Mouse (Mus musculus) limb, embryonic 11.5 days (tissue): ENCODE data around the gene Lpgat1. TPM values are rescaled to one million over a fixed set of nuclear protein-coding genes. Genes with fewer than 3 reads are reported as not detected.

ENCODE experiments used
- polyA plus RNA-seq: library from polyadenylated mRNA; unstranded; fragments of >200 nt; fragmentation: Nextera tagmentation; extraction: Ambion mirVana; gene quantifications from 2 replicates; pipeline ENCODE4 v1.2.1, GENCODE M21; 2014

Lpgat1 gene
- polyA plus RNA-seq, 1 experiment from 2014 or later = 44.1 TPM

Other genes starting within 250 kb of the Lpgat1 start
- 84.2 and 92.2 TPM in 2 replicates for gene Dtl, start 142.3 kb upstream of the Lpgat1 start, polyA plus RNA-seq
- gene Ints7, start 142.2 kb upstream of the Lpgat1 start, polyA plus RNA-seq = 63.0 and 76.0 TPM in 2 replicates
- 50.7 and 51.7 TPM in 2 replicates for gene Nek2, start 103.6 kb downstream of the Lpgat1 start, polyA plus RNA-seq
- gene Slc30a1, start 188.9 kb downstream of the Lpgat1 start, polyA plus RNA-seq = 1.3 and 1.6 TPM in 2 replicates